Mouse (Mus musculus) gastrocnemius, postnatal 4 days (tissue): ENCODE measurements around the gene Shd. TPM values are rescaled to one million over a fixed set of nuclear protein-coding genes. Genes with fewer than 3 reads are reported as not detected.
"Not testable (repeated sequence)": the region's sequence is repeated elsewhere in the genome, so short reads cannot be mapped to it uniquely, and the experiment has no call there.

Source experiments
- DNase-seq, 2 experiments: peaks; one replicate each; pipeline ENCODE4 v3.0.0; 2021 to 2022; ENCODE audit warnings: low spot score in 2 of 2, mixed read lengths in 2 of 2
- long read RNA-seq, 2 experiments: library from polyadenylated mRNA; stranded (forward); transcript quantifications; one replicate each; pipeline ENCODE4 v2.0.0; 2021
- total RNA-seq, 2 experiments: library from RNA; stranded (reverse); gene quantifications; 2 replicates each; pipeline ENCODE4 v1.2.3; 2021

The Shd gene
- total RNA-seq: 1 to 10 TPM; 1.8 to 1.9 TPM
- long read RNA-seq, experiment 1, partial matches to known transcripts: 3 of 4 reads
- long read RNA-seq, experiment 1, other reads (novel, unspliced or antisense): 0 of 4 reads
- long read RNA-seq, experiment 2, partial matches to known transcripts: 0 of 1 reads
- long read RNA-seq, experiment 2, other reads (novel, unspliced or antisense): 0 of 1 reads

GRCm38 (mm10) chr17:55969966-55970891 is at the start of gene Shd:
Shd (plus strand) TSS chr17:55970467.
- peak in 1 of 2 experiments; percentile 44 for DNase-seq

- DNase-seq: peak in 1 of 2 experiments; percentile 42
Measured at GRCm38 (mm10) chr17:55931553-55932502, 38.4 kb upstream of the Shd start.

GRCm38 (mm10) chr17:55932635-55933034 is 37.6 kb upstream of the Shd start:
- no peak for DNase-seq

GRCm38 (mm10) chr17:55933191-55933590 is 37.1 kb upstream of the Shd start:
- no peak for DNase-seq

GRCm38 (mm10) chr17:55944387-55944865 is 25.8 kb upstream of the Shd start:
- DNase-seq: not testable (repeated sequence)

- DNase-seq: peak; percentile 71 to 89
Measured at GRCm38 (mm10) chr17:55944866-55945682, 25.2 kb upstream of the Shd start.

GRCm38 (mm10) chr17:55945696-55946095 is 24.6 kb upstream of the Shd start:
- DNase-seq: no peak

- no peak for DNase-seq
Measured at GRCm38 (mm10) chr17:55948647-55949046, 21.6 kb upstream of the Shd start.

GRCm38 (mm10) chr17:55949400-55949799 is 20.9 kb upstream of the Shd start, which contains the start of gene Zfp119b:
Zfp119b (minus strand) TSS chr17:55949500.
- no peak for DNase-seq

GRCm38 (mm10) chr17:55950601-55951000 is 19.7 kb upstream of the Shd start:
- no peak for DNase-seq

- DNase-seq: no peak
Measured at GRCm38 (mm10) chr17:55952041-55952440, 18.2 kb upstream of the Shd start.

- no peak for DNase-seq
Measured at GRCm38 (mm10) chr17:55952447-55953027, 17.7 kb upstream of the Shd start, which contains the start of gene Ebi3. Ebi3 (plus strand) TSS chr17:55952640.

GRCm38 (mm10) chr17:55953751-55954150 is 16.5 kb upstream of the Shd start:
- DNase-seq: no peak

GRCm38 (mm10) chr17:55954229-55954628 is 16.0 kb upstream of the Shd start:
- no peak for DNase-seq

- DNase-seq: peak; percentile 20 to 26
Measured at GRCm38 (mm10) chr17:55956129-55956528, 14.1 kb upstream of the Shd start.

- peak; percentile 6 to 12 for DNase-seq
Measured at GRCm38 (mm10) chr17:55956591-55956990, 13.7 kb upstream of the Shd start.

GRCm38 (mm10) chr17:55957168-55957567 is 13.1 kb upstream of the Shd start:
- peak; percentile 50 to 75 for DNase-seq

GRCm38 (mm10) chr17:55957726-55958583 is 12.3 kb upstream of the Shd start:
- DNase-seq: peak in 1 of 2 experiments; percentile 15

- peak in 1 of 2 experiments; percentile 14 for DNase-seq
Measured at GRCm38 (mm10) chr17:55958584-55958886, 11.7 kb upstream of the Shd start.
